Mouse (Mus musculus) MEL (cell line): ENCODE measurements around the gene Scrn3. TPM values are rescaled to one million over a fixed set of nuclear protein-coding genes. Genes with fewer than 3 reads are reported as not detected.

ENCODE experiments used
- DNase-seq: peaks from one replicate; pipeline ENCODE4 v3.0.0; 2011; ENCODE audit warnings: low read depth, low spot score
- H3K27ac ChIP-seq: 2 replicates; pipeline ENCODE4 v1.5.1; 2012; ENCODE audit warnings: low read depth, mild to moderate bottlenecking, control low read depth, low read length, moderate library complexity; ENCODE audit not compliant: control insufficient read depth
- H3K27me3 ChIP-seq, 2 experiments: fragments of 150-350 bp in 1 of 2; sonication (generic) in 1 of 2; 2 replicates each; pipeline ENCODE4 v1.6.1; 2012; ENCODE audit warnings: low read length in 2 of 2, mild to moderate bottlenecking in 2 of 2, improper control_type of control experiment in 1 of 2, moderate library complexity in 1 of 2; ENCODE audit not compliant: insufficient read depth in 2 of 2, control insufficient read depth in 1 of 2
- H3K36me3 ChIP-seq, 2 experiments: 2 replicates each; pipeline ENCODE4 v1.6.1; 2012 to 2014; ENCODE audit warnings: low read length in 2 of 2, improper control_type of control experiment in 1 of 2, inconsistent platforms in 1 of 2, mild to moderate bottlenecking in 1 of 2; ENCODE audit not compliant: insufficient read depth in 2 of 2, control insufficient read depth in 1 of 2
- H3K4me1 ChIP-seq, 2 experiments: fragments of 150-350 bp in 1 of 2; sonication (generic) in 1 of 2; 2 replicates each; pipeline ENCODE4 v1.6.1; 2012; ENCODE audit warnings: low read length in 2 of 2, improper control_type of control experiment in 1 of 2, mild to moderate bottlenecking in 1 of 2; ENCODE audit not compliant: insufficient read depth in 2 of 2, control insufficient read depth in 1 of 2
- H3K4me3 ChIP-seq, 2 experiments: fragments of 150-350 bp in 1 of 2; sonication (generic) in 1 of 2; 2 replicates each; pipeline ENCODE4 v1.5.1; 2012; ENCODE audit warnings: low read depth in 2 of 2, low read length in 2 of 2, mild to moderate bottlenecking in 2 of 2, moderate library complexity in 2 of 2, control low read depth in 1 of 2, improper control_type of control experiment in 1 of 2; ENCODE audit not compliant: control insufficient read depth in 1 of 2, insufficient read depth in 1 of 2
- H3K79me2 ChIP-seq: 2 replicates; pipeline ENCODE4 v1.6.1; 2012; ENCODE audit warnings: mild to moderate bottlenecking, low read length, moderate library complexity; ENCODE audit not compliant: control insufficient read depth, poor library complexity, insufficient read depth
- H3K9ac ChIP-seq: 2 replicates; pipeline ENCODE4 v1.6.1; 2012; ENCODE audit warnings: low read depth, mild to moderate bottlenecking, control low read depth, low read length, moderate library complexity; ENCODE audit not compliant: control insufficient read depth, poor library complexity, severe bottlenecking
- H3K9me3 ChIP-seq: fragments of 150-350 bp; sonication (generic); replicated peaks from 2 replicates; pipeline ENCODE4 v1.6.1; 2012; ENCODE audit warnings: mild to moderate bottlenecking, low read length, improper control_type of control experiment, moderate library complexity; ENCODE audit not compliant: insufficient read depth
- CHD2 ChIP-seq: IDR thresholded peaks from 2 replicates; pipeline ENCODE4 v1.6.1; 2011; ENCODE audit warnings: low read length, improper control_type of control experiment
- E2F4 ChIP-seq: IDR thresholded peaks from 2 replicates; pipeline ENCODE4 v1.6.1; 2011; ENCODE audit warnings: low read depth, low read length, improper control_type of control experiment, borderline replicate concordance
- ETS1 ChIP-seq: IDR thresholded peaks from 2 replicates; pipeline ENCODE4 v1.6.1; 2012; ENCODE audit warnings: low read depth, mild to moderate bottlenecking, inconsistent platforms, low read length, improper control_type of control experiment, moderate library complexity
- GATA1 ChIP-seq: IDR thresholded peaks from 2 replicates; pipeline ENCODE4 v1.6.1; 2011; ENCODE audit warnings: low read depth, low read length, improper control_type of control experiment
- MAFK ChIP-seq: IDR thresholded peaks from 2 replicates; pipeline ENCODE4 v1.6.1; 2011; ENCODE audit warnings: low read depth, mild to moderate bottlenecking, low read length, improper control_type of control experiment, borderline replicate concordance
- MAZ ChIP-seq: IDR thresholded peaks from 2 replicates; pipeline ENCODE4 v1.6.1; 2012; ENCODE audit warnings: low read depth, mild to moderate bottlenecking, inconsistent platforms, low read length, improper control_type of control experiment
- MEF2A ChIP-seq: IDR thresholded peaks from 2 replicates; pipeline ENCODE4 v1.6.1; 2014; ENCODE audit warnings: low read depth, mild to moderate bottlenecking, inconsistent platforms, low read length, improper control_type of control experiment; ENCODE audit not compliant: poor library complexity, insufficient replicate concordance, severe bottlenecking; ENCODE audit errors: extremely low read depth
- MYB ChIP-seq: IDR thresholded peaks from 2 replicates; pipeline ENCODE4 v1.6.1; 2011; ENCODE audit warnings: mild to moderate bottlenecking, low read depth, low read length, improper control_type of control experiment
- NELFE ChIP-seq: IDR thresholded peaks from 2 replicates; pipeline ENCODE4 v1.6.1; 2011; ENCODE audit warnings: low read depth, low read length, improper control_type of control experiment
- RCOR1 ChIP-seq: IDR thresholded peaks from 2 replicates; pipeline ENCODE4 v1.6.1; 2012; ENCODE audit warnings: low read depth, mild to moderate bottlenecking, inconsistent platforms, low read length, improper control_type of control experiment
- SIN3A ChIP-seq: IDR thresholded peaks from 2 replicates; pipeline ENCODE4 v1.6.1; 2012; ENCODE audit warnings: low read length, improper control_type of control experiment, inconsistent platforms
- TAL1 ChIP-seq: IDR thresholded peaks from 2 replicates; pipeline ENCODE4 v1.6.1; 2012; ENCODE audit warnings: mild to moderate bottlenecking, inconsistent platforms, low read length, moderate library complexity, mixed read lengths
- UBTF ChIP-seq: IDR thresholded peaks from 2 replicates; pipeline ENCODE4 v1.6.1; 2012; ENCODE audit warnings: low read depth, mild to moderate bottlenecking, inconsistent platforms, low read length, improper control_type of control experiment, moderate library complexity, borderline replicate concordance; ENCODE audit not compliant: insufficient read depth
- USF1 ChIP-seq: IDR thresholded peaks from 2 replicates; pipeline ENCODE4 v1.6.1; 2014; ENCODE audit warnings: low read depth, mild to moderate bottlenecking, inconsistent platforms, low read length, improper control_type of control experiment, moderate library complexity
- ZKSCAN1 ChIP-seq: IDR thresholded peaks from 2 replicates; pipeline ENCODE4 v1.6.1; 2012; ENCODE audit warnings: low read depth, mild to moderate bottlenecking, inconsistent platforms, low read length, improper control_type of control experiment, moderate library complexity
- ZNF384 ChIP-seq: IDR thresholded peaks from 2 replicates; pipeline ENCODE4 v1.6.1; 2012; ENCODE audit warnings: low read depth, mild to moderate bottlenecking, inconsistent platforms, low read length, improper control_type of control experiment
- polyA plus RNA-seq, 2 experiments: library from polyadenylated mRNA; stranded (reverse) in 1 of 2; unstranded in 1 of 2; fragments of >175 nt in 1 of 2; fragments of >200 nt in 1 of 2; gene quantifications; 2 replicates each; pipeline versions ENCODE4 v1.2.1 to v1.2.4; 2012; ENCODE audit warnings: low replicate concordance in 2 of 2, low read depth in 1 of 2; ENCODE audit not compliant: insufficient read length in 2 of 2, insufficient read depth in 1 of 2, missing spikeins in 1 of 2
- total RNA-seq: library from RNA; depleted of rRNA; stranded (reverse); fragments of 300-350 nt; gene quantifications from 2 replicates; pipeline ENCODE4 v1.2.3, GENCODE M21; 2012

Scrn3 gene
- total and polyA plus RNA-seq, 3 experiments = 3.2 to 7.7 TPM; not detected in 1

GRCm38 (mm10) chr2:73380298-73380975 lies 68.0 kb downstream of the Scrn3 start:
- no peak overlapping the region for H3K4me3 ChIP-seq
- TF ChIP-seq E2F4 (no peak), MAFK (no peak), MAZ (no peak), SIN3A (no peak), TAL1 (no peak), CHD2 (no peak)
- H3K27ac ChIP-seq = no peak overlapping the region
- H3K4me1 ChIP-seq = no peaks in the 10 kb centered on the region
- H3K79me2 ChIP-seq = no peaks in the 10 kb centered on the region
- peaks cover 2 to 4% of the 10 kb centered on the region in 2 experiments; a peak in 3 of 4 replicates for H3K27me3 ChIP-seq
- no peaks in the 10 kb centered on the region for H3K9me3 ChIP-seq
- H3K36me3 ChIP-seq = peaks cover 0 to 2% of the 10 kb centered on the region in 2 experiments; a peak in 2 of 4 replicates
- no peak overlapping the region for H3K9ac ChIP-seq
- DNase-seq = no peak

GRCm38 (mm10) chr2:73385172-73385571 lies 72.8 kb downstream of the Scrn3 start:
- Histone ChIP-seq H3K4me3 (no peak overlapping the region), H3K36me3 (peaks cover 0 to 8% of the 10 kb centered on the region in 2 experiments; a peak in 2 of 4 replicates), H3K9me3 (no peaks in the 10 kb centered on the region), H3K79me2 (no peaks in the 10 kb centered on the region), H3K27me3 (peaks cover 2 to 3% of the 10 kb centered on the region in 2 experiments; a peak in 3 of 4 replicates), H3K9ac (no peak overlapping the region), H3K27ac (no peak overlapping the region), H3K4me1 (peaks cover 0 to 3% of the 10 kb centered on the region in 2 experiments; a peak in 1 of 4 replicates)
- TF ChIP-seq USF1 = no peak
- TF ChIP-seq ZKSCAN1 = no peak
- TF ChIP-seq ZNF384 = peak; percentile 72
- no peak for TF ChIP-seq UBTF
- 0 out of 2 replicates have a peak, but pooled peaks have one; percentile 23 for TF ChIP-seq GATA1
- TF ChIP-seq MEF2A = peak; percentile 72; the same call in 1 of the 2 replicates
- TF ChIP-seq E2F4 = no peak
- no peak for TF ChIP-seq MYB
- 0 out of 2 replicates have a peak, but pooled peaks have one; percentile 29 for TF ChIP-seq SIN3A
- TF ChIP-seq ETS1 = peak; percentile 48; the same call in 1 of the 2 replicates
- no peak for TF ChIP-seq RCOR1
- no peak for TF ChIP-seq NELFE
- no peak for DNase-seq
